Mouse (Mus musculus) adrenal gland, adult 2 months (tissue): ENCODE results near the gene Gm10639. TPM values are rescaled to one million over a fixed set of nuclear protein-coding genes. Genes with fewer than 3 reads are reported as not detected.
A peak's percentile ranks its signal among the peaks of the same experiment; 100 is the strongest.
"Not testable (repeated sequence)": the region's sequence is repeated elsewhere in the genome, so short reads cannot be mapped to it uniquely, and the experiment has no call there.

Experiments used
- DNase-seq: peaks from one replicate; pipeline ENCODE4 v3.0.0; 2021
- long read RNA-seq: library from polyadenylated mRNA; stranded (forward); transcript quantifications from one replicate; pipeline ENCODE4 v2.0.0, GENCODE M21; 2021
- polyA plus RNA-seq: library from polyadenylated mRNA; depleted of rRNA; stranded (reverse); fragments of >200 nt; gene quantifications from 2 replicates; pipeline ENCODE4 v1.2.3, GENCODE M21; 2012; rRNA removed
- total RNA-seq, 2 experiments: library from RNA; stranded (reverse); gene quantifications; 2 replicates each; pipeline ENCODE4 v1.2.3; 2021

Gene Gm10639
- total RNA-seq = not detected
- not detected in 2 replicates for polyA plus RNA-seq
- long read RNA-seq = 0 reads

DNA sequence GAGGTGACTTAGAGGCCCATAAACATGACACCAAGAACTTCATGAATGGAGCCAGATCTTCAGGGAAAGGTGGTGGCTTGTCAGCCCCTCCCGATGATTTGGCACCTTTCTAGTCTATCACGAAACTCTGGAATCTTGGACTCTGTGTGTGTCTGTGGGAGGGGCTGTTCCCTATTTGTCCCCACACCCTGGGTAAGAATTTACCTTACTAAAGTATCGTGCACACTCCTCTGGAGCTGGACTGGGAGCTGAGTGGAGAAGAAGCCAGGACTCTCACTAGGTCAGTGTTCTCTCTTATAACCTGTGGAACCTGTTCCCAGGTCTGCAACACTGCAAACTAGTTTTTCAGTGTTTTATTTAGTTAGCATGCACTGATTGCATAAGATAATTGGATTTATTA is at the start of gene Gm10639:
TSS of gene Gm10639 (plus strand) at position 201 of the 400 bp plus-strand sequence.
- not testable (repeated sequence) for DNase-seq

DNA sequence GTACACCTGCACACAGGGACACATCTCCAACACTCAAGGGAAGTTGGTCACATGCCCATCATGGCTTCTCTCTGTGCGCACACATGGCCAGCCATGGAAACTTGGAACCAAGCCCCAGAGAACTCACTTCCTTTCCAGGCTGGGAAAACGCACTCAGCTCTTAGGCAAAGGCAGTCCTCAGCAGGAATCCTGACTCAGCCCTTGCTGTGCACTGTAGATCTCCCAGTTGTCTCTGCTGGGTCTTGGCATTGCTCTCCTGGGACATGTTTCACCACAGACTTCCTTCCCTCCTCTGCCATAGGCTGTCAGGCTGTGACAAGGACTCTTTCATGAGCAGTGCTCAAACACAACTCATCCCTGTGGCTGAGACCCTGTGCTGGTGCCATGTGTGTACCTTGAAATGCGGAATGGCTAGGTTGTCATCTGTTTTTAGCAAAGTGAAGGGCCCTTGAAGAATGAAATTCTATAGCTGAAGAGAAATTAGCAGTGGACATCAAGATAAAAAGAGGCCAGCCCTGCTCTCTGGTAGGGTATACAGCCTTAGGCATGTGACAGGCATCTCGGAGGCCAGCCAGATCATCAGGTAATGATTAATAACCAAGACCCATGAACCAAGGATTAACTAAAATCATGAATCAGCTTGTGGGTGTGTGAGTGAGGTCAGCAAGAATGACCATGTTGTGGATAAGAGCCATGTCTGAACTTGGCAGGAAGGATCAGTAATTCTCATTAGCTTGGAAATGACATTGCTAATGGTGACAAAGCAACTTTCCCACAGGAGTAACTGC is 33.8 kb upstream of the Gm10639 start:
- DNase-seq = peak; percentile 58

DNA sequence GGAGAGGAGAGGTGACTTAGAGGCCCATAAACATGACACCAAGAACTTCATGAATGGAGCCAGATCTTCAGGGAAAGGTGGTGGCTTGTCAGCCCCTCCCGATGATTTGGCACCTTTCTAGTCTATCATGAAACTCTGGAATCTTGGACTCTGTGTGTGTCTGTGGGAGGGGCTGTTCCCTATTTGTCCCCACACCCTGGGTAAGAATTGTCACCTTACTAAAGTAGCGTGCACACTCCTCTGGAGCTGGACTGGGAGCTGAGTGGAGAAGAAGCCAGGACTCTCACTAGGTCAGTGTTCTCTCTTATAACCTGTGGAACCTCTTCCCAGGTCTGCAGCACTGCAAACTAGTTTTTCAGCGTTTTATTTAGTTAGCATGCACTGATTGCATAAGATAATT is 32.8 kb upstream of the Gm10639 start, which contains the start of gene Gm3776:
TSS of gene Gm3776 (plus strand) at position 216 of the 400 bp plus-strand sequence.
- not testable (repeated sequence) for DNase-seq

DNA sequence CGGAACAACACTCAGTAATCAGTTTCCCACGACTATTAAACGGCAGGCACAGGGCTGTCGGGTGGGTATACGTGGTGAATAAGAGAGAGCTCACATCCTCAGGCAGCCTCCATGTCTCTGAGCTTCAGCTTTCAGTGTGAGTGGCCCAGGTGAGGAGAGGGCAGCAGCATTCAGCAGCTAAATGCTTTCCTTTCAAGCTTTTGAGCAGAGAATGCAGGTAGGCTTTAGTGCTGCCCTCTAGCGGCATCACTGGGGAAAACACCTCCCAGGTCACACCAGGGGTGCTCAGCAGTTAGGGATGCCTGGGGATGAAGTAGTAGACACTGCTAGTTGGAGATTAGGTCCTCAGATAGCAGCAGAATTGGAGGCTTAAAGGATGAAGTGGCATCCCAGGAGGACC is 30.0 kb upstream of the Gm10639 start:
- DNase-seq = peak; percentile 44

DNA sequence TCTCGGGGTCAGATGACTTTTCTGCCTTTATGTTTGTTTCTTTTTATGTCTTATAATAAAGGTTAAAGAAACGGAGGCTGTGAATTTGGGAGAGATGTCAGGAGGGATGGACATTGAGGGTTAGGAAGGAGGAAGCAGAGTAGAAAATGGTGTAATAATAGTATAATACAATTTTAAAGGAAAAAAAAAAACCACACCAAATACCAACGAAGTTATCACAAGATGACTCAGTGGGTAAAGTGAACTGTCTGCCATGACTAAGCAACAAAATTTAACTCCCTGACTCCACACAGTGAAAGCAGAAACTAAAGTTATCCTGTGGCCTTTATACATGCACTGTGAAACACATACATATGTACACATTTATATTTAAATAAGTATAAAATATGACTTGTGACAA is 18.8 kb upstream of the Gm10639 start:
- not testable (repeated sequence) for DNase-seq

DNA sequence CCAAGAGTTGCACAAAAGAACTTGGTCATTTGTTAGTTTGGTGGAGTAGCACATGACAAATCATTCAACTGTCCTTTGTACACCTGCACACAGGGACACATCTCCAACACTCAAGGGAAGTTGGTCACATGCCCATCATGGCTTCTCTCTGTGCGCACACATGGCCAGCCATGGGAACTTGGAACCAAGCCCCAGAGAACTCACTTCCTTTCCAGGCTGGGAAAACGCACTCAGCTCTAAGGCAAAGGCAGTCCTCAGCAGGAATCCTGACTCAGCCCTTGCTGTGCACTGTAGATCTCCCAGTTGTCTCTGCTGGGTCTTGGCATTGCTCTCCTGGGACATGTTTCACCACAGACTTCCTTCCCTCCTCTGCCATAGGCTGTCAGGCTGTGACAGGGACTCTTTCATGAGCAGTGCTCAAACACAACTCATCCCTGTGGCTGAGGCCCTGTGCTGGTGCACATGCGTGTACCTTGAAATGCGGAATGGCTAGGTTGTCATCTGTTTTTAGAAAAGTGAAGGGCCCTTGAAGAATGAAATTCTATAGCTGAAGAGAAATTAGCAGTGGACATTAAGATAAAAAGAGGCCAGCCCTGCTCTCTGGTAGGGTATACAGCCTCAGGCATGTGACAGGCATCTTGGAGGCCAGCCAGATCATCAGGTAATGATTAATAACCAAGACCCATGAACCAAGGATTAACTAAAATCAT is 7.6 kb upstream of the Gm10639 start:
- DNase-seq = peak; percentile 57

DNA sequence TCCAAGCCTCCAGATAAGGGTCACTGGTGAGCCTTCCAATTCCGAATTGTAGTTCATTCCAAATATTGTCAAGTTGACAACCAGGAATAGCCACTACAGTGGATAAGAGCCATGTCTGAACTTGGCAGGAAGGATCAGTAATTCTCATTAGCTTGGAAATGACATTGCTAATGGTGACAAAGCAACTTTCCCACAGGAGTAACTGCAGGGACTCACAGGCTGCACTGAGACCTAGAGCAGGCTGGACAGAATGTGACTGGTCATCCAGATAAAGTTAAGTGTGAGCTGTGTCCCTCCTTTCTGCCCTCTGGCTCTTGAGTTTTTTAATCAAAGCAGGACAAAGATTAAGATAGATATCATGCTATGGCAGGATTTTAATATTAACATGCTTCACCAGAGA is 660 bp upstream of the Gm10639 start:
- not testable (repeated sequence) for DNase-seq

DNA sequence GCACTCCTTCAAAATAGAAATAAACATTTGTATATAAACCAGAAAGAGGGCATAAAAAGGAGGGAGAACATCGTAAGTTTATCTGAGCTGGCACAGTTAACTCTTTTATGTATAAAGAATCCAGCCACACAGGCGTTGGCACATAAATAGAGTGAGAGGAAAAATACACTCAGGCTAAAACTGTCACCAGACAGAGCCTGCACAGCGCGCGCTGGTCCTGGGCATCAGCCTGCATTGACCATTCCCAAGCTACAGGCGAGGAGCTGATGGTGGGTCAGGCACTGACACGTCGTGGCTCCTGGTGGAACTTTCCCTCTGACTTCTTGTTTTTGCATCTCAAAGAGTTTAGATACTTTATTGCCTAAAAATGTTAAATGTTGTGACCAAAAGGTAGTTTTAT is 2.7 kb downstream of the Gm10639 start:
- DNase-seq = not testable (repeated sequence)

DNA sequence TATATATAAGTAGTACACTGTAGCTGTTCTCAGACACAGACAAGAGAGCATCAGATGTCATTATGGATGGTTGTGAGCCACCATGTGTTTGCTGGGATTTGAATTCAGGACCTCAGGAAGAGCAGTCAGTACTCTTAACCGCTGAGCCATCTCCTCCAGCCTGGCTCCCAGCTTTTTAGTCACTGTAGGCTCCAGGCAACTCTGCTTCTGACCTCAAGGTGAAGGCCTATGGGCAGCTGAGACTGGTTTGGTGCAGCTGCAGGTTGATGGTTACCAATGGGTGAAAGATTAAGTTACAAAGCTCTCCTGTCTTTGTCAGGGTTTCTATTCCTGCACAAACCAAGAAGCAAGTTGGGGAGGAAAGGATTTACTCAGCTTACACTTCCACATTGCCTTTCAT is 4.0 kb downstream of the Gm10639 start:
- DNase-seq = not testable (repeated sequence)

DNA sequence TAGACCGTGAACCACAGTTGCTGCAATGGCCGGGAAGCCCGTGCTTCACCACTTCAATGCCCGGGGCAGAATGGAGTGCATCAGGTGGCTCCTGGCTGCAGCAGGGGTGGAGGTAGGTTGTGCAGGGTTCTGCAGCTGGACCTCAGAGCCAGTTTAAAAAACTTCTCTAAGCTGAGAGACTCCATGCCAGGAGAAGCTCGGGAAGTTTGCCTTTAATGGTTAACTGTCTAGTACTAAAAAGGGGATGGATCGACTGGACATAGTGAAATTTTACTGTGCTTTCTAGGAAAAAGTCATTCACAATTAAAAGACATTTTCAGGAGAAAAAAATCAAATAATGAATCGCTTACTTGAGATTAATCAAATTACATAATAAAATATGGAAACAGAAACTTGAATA is 5.1 kb downstream of the Gm10639 start:
- DNase-seq = not testable (repeated sequence)

DNA sequence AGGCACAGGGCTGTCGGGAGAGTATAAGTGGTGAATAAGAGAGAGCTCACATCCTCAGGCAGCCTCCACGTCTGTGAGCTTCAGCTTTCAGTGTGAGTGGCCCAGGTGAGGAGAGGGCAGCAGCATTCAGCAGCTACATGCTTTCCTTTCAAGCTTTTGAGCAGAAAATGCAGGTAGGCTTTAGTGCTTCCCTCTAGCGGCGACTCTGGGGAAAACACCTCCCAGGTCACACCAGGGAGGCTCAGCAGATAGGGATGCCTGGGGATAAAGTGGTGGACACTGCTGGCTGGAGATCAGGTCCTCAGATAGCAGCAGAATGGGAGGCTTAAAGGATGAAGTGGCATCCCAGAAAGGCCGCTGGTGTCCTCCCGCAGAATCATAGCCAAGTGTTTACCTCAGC is 6.4 kb downstream of the Gm10639 start:
- peak; percentile 31 for DNase-seq

DNA sequence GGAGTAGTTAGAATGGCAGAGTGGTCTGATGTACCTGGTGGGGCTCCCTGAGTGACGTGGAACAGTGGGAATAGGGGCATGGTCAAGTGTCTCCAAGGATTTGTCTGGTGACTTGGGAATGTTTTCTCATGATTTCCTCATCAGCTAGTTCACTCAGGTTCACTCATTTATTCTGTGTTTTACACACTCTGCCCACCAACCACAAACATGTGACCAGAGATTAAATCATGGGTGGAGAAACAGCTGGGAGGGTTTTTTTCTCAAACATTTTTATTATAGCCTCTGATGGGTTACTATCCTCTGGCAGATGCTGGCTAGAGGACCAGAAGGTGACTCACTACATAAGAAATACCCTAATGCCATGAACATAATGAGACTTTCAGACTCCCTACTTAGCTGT is 8.5 kb downstream of the Gm10639 start:
- no peak for DNase-seq

DNA sequence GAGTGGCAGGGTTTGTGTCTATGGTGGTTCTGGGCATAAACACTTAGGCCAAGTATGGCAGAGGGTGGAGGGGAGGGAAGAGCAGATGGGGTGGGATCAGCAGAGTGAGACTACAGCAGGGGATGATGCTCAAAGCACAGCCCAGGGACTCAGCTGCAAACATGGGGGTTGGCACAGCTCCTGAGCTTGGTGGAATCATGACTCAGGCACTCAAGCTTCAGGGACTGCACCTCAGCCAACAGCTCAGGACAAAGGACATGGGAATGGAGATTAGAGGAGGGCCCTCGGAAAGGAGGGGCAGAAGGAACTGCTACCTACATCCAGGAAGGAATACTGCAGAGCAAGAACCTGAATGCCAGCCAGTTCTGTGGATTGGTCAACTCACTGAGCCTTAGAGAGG is 9.4 kb downstream of the Gm10639 start:
- not testable (repeated sequence) for DNase-seq

DNA sequence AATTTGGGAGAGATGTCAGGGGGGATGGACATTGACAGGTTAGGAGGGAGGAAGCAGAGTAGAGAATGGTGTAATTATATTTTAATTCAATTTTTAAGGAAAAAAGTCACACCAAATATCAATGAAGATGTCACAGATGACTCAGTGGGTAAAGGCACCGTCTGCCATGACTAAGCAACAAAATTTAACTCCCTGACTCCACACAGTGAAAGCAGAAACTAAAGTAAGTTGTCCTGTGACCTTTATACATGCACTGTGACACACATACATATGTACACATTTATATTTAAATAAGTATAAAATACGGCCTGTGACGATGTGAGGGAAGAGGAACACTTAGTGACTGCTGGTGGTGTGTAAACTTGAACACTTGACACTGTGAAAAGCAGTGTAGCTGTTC is 18.4 kb downstream of the Gm10639 start:
- DNase-seq = not testable (repeated sequence)

DNA sequence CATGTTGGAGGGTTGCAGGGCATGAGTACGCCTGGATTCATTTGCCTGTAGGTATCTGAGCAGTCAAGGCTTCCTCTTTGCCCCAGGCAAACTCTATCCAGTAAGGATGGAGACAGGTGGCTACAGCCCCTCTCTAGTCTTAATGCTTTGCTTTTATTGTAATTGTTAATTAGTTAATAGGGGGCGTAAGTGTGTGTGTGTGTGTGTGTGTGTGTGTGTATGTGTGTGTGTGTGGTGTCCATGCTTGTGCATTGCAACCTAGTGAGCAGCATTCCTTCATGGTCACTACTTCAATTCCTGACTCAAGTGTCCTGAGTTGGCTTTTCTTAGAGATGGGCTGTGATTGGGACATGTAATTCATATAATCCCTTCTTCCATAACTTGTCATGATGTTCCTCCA is 25.0 kb downstream of the Gm10639 start, which contains the start of gene Omt2a:
TSS of gene Omt2a (minus strand) at position 101 of the 400 bp plus-strand sequence.
- DNase-seq = no peak

DNA sequence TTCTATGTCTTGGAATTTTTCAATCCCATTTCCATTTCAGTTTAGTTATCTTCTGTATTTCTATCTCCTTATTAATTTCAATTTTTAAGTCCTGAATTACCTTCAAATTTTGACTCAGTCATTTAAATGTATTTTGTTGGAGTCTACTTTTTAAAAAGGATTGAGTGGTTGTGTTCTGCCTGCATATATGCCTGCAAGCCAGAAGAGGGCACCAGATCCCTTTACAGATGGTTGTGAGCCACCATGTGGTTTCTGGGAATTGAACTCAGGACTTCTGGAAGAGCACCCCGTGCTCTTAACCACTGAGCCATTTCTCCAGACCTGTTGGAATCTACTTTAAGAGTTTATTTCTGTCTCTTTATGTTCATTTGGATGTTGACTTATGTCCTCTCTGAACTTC is 29.8 kb downstream of the Gm10639 start:
- no peak for DNase-seq

DNA sequence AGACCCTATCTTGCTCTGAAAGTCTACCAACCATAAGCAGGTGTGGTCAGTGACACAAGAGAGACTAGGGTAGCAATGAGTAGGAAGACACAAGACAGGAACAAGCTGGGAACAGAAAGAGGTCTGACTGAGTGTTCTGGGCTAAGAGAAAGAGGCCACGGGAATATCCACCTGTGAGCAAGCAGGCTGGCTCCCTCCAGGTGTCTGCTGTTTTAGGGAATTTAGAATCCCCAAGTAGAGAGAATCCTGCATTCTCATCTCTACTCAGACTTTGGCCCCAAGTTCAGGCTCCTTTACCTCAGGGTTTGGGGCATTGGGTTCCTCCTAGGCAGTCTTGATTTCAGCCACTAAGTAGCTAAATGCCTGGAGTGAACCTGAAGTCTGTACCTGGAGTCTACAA is 37.6 kb downstream of the Gm10639 start, which contains the start of gene Omt2b:
TSS of gene Omt2b (plus strand) at position 301 of the 400 bp plus-strand sequence.
- not testable (repeated sequence) for DNase-seq

DNA sequence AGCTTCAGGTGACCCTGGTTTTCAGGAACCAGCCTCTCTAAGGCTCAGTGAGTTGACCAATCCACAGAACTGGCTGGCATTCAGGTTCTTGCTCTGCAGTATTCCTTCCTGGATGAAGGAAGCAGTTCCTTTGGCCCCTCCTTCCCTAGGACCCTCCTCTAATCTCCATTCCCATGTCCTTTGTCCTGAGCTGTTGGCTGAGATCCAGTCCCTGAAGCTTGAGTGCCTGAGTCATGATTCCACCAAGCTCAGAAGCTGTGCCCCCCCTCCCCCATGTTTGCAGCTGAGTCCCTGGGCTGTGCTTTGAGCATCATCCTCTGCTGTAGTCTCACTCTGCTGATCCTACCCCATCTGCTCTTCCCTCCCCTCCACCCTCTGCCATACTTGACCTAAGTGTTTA is 47.3 kb downstream of the Gm10639 start:
- not testable (repeated sequence) for DNase-seq

DNA sequence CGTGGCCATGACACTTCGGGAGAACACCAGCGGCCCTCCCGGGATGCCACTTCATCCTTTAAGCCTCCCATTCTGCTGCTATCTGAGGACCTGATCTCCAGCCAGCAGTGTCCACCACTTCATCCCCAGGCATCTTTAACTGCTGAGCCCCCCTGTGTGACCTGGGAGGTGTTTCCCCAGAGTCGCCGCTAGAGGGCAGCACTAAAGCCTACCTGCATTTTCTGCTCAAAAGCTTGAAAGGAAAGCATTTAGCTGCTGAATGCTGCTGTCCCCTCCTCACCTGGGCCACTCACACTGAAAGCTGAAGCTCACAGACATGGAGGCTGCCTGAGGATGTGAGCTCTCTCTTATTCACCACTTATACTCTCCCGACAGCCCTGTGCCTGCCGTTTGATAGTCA is 50.6 kb downstream of the Gm10639 start:
- DNase-seq = peak; percentile 15

DNA sequence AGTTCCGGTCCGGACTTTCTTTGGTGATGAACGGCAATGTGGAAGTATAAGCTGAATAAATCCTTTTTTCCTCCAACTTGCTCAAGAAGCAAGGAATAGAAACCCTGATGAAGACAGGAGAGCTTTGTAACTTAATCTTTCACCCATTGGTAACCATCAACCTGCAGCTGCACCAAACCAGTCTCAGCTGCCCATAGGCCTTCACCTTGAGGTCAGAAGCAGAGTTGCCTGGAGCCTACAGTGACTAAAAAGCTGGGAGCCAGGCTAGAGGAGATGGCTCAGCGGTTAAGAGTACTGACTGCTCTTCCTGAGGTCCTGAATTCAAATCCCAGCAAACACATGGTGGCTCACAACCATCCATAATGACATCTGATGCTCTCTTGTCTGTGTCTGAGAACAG is 52.8 kb downstream of the Gm10639 start:
- not testable (repeated sequence) for DNase-seq

DNA sequence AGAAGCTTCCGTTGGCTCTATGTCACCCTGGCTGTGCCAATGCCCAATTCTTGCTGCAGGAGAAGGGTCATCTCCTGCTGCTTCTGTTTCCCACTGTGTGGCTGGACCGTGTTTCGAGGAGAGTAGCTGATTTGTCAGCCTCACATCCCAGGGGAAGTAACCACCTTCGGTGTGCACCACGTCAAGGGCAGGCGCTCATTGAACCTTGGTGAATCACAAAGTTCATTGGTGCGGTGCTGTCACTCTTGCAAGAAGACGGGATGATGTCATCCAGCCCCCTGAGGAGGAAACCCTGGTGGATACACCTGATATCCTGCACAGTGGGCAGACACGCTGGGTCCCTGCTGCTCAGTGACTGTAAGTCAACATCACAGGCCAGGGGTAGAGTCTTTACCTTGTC is 53.3 kb downstream of the Gm10639 start:
- not testable (repeated sequence) for DNase-seq

DNA sequence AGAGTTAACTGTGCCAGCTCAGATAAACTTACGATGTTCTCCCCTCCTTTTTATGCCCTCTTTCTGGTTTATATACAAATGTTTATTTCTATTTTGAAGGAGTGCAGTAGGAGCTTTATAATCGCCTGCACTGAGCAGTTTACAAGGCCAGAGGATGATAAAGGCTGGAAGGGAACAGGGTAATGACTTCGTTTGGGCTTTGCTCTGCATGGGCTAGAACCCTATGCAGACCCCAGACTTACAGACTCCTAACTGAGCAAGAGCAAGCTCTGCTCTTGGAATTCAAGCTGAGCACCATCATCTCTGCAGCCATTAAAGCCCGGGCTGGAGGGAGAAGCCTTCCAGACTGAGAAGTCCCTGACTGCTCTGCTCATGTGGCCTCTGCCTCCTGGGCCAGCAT is 55.5 kb downstream of the Gm10639 start:
- DNase-seq = not testable (repeated sequence)

DNA sequence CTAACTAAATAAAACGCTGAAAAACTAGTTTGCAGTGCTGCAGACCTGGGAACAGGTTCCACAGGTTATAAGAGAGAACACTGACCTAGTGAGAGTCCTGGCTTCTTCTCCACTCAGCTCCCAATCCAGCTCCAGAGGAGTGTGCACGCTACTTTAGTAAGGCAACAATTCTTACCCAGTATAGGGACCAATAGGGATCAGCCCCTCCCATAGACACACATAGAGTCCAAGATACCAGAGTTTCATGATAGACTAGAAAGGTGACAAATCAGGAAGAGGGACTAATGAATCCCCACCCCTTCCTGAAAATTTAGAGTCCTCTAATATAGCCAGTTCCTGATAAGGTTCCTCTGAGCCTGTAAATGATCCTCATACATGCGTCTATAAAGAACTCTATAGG is 57.3 kb downstream of the Gm10639 start:
- DNase-seq = no peak
